Mouse (Mus musculus) common myeloid progenitor, adult 5-6 weeks (primary cell): ENCODE data around the gene Acoxl. TPM values are rescaled to one million over a fixed set of nuclear protein-coding genes. Genes with fewer than 3 reads are reported as not detected.
A peak's percentile ranks its signal among the peaks of the same experiment; 100 is the strongest.

Source experiments
- ATAC-seq: replicated peaks from 2 replicates; pipeline ENCODE4 v1.8.0; 2016; ENCODE audit warnings: low read depth, mild to moderate bottlenecking, moderate TSS enrichment, inconsistent platforms; ENCODE audit not compliant: poor library complexity, severe bottlenecking
- total RNA-seq: library from RNA; stranded (forward); fragments of 200-1000, 187-1606 nt; gene quantifications from 2 replicates; pipeline ENCODE4 v1.2.3, GENCODE M21; 2017

The Acoxl gene
- total RNA-seq, 1 experiment from 2014 or later: not detected

DNA sequence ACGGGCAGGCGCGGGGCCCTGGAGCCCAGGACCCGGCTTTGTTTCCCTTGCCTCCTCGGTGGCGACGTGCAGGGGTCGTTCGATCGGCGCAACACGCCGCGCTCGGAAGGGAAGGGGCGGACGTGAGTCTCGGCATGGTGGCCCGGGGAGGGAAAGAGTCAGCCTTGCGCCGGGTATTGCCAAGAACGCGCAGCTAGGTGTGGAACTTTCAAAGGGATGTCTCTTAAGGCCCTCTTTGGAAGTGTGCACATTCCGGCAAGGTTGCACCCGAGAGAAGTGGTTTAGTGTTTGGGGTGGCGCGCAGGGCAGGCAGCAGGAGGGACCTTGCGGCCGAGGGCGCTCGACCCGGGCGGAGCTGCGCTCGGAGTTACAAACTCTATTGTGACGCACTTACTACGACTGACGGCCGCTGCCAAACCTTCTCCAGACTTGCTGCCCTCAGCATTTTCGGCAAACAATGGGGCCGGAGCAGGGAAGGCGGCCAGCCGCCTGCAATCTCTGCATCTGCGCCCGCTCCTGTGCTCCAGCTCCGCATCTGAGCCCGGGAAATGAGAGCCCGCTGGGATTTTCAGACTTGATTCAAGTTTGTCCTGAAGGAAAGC, 289.1 kb downstream of the Acoxl start:
- peak; percentile 20; the same call in 1 of the 2 replicates for ATAC-seq

GRCm38 (mm10) chr2:128128532-128128931, 289.9 kb downstream of the Acoxl start:
- ATAC-seq: no peak

GRCm38 (mm10) chr2:128131503-128131902, 292.8 kb downstream of the Acoxl start:
- ATAC-seq: no peak

GRCm38 (mm10) chr2:128132635-128133034, 294.0 kb downstream of the Acoxl start:
- no peak for ATAC-seq

DNA sequence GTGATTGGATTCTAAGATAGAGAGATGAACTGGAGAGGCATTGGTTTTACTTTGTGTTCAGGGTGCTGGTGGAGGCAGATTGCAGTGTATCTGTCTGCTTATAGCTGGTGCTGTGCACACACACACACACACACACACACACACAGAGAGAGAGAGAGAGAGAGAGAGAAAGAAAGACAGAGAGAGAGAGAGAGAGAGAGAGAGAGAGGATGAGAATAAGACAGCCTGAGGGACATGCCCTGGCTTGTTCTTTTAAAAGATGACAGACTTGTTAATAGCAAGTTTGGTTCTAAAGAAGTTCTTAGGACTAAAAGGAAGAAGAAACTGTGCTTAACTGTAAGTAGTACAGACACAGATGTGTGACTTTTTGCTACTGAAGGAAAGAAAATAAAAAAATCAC, 295.2 kb downstream of the Acoxl start:
- no peak for ATAC-seq

DNA sequence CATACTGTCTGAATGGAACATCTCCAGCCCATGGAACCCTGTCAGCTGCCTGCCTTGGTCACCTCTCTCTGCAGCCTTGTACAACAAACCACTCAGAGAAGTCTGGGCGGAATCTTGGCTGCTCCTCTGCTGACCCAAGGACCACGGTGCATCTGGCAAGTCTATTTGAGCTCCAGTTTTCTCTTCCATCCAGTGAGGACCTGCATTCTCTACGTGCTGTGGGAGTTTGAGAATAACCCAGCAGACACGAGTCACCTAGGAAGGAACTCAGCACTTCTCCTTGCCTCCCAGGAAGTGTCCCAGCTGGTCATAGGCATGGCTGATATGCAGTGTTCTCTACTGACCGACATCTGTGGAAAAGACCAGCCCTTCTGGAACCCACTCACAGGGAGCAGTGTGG, 295.8 kb downstream of the Acoxl start:
- no peak for ATAC-seq

DNA sequence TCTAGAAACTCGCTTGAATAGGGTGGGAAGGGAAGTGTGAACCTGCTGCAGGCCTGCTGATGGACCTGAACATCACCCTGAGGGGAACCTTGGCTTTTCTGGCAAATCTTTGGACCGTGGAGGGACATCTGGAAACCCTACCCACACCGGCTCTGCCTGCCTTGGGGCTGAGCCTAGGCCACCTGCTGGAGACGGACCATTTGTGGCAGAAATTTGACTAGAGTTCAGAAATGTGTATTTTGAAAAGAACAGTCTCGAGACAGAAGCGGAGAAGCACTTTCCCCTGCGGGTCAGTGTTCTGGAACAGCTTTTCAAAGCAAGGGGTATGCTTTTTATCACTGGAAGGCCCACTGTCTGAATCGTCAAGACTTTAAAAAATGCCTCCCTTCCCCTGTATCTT, 296.3 kb downstream of the Acoxl start:
- ATAC-seq: no peak

GRCm38 (mm10) chr2:128136769-128137433, 298.2 kb downstream of the Acoxl start:
- peak; percentile 40 for ATAC-seq

DNA sequence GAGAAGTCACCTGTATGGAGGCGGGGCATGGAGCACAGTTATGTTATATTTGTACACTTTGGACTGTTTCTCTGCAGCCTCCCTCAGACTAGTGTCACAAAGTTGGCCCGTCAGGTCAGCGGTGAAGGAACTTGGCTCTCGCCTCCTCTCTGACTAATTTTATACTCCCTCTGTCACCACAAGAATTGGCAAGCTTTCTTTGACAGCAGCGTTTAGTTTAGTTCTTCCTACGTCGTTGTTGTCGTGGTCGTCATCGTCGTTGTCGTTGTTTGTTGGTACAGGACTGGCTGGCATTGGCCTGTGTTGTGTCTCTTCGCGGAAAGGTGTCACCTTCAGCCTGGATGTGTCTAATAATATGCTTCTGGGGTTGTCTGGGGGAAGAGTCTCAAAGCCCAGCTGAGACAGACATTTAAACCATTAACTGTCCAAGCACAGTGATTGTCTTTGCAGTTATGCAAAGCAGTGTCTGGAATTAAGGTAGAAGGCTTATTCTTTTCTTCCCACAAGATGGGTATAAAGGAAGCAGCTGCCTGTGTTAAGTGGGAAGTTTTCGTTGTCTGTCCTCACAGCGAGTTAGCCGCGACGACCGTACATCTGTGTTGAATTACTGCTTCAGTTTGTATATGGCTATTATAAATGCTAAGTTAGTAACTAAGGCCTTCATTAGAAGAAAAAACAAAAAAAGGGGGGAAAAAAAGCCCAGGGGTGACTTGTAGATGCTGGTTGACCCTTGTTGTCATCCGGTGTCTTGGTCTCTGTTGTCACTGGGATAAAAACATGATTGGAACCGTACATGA, 299.0 kb downstream of the Acoxl start:
- no peak for ATAC-seq

- ATAC-seq: no peak
Observed at GRCm38 (mm10) chr2:128138924-128139323, 300.2 kb downstream of the Acoxl start.

GRCm38 (mm10) chr2:128139781-128140180, 301.1 kb downstream of the Acoxl start:
- no peak for ATAC-seq

DNA sequence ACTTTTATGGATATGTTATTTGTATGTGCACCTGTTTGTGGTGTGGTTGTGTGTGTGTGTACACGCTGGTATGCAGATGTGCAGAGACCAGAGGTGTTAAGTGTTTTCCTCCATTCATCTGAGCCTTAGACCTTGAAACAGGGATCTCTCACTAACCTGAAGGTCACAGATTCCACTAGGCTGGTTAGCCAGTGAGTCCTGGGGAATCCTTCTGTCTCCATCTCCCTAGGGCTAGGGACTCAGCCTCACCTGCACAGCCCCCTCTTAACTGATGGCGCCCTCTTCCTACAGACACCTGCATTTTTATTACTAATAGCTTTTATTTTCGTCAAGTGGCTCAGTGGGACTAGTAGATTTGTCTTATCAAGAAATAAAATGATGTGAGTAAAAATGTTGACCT, 301.5 kb downstream of the Acoxl start:
- no peak for ATAC-seq

DNA sequence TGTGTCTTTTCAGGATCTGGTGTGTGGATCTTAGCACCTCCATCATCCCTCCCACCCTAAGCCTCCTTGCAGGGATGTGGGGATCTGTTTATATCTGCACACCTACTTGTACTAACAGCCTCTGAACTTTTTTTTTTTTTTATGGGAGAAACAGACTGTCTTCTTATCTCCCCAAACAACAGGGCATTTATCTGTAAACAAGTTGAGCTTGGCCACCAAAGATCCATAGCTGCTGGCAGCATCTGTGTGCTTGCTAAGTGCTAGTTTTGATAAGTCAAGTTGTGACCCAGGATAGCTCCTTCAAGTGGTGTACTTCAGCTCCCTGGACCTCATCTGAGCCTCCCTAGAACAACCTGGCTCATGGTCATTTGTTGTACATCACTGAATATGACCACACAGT, 305.3 kb downstream of the Acoxl start:
- ATAC-seq: peak; percentile 48; the same call in 1 of the 2 replicates

GRCm38 (mm10) chr2:128145433-128145832, 306.8 kb downstream of the Acoxl start:
- no peak for ATAC-seq

DNA sequence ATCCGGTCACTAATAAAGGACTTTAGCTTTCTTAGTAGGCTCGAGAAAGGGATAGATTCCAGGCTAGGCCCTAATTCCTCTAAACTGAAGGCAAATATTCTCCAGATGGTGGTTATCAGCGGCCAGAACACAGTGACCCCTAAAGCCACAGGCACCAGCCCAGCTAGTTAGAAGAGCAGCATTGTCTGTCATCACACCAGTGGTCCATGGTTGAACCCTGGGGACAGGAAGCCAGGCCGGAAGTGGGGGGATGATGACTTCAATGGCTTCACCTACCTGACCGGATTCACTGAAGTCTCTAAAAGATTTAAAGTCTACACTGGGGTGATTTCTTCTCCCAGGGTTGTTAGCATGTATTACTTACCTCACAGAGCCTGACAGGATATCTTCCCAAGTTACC, 310.9 kb downstream of the Acoxl start:
- ATAC-seq: no peak

GRCm38 (mm10) chr2:128152211-128152610, 313.5 kb downstream of the Acoxl start:
- ATAC-seq: no peak

- peak; percentile 17; the same call in 1 of the 2 replicates for ATAC-seq
Observed at GRCm38 (mm10) chr2:128152845-128153550, 314.3 kb downstream of the Acoxl start.

- ATAC-seq: peak; percentile 6; the same call in 1 of the 2 replicates
Observed at GRCm38 (mm10) chr2:128153551-128153910, 314.9 kb downstream of the Acoxl start.

- no peak for ATAC-seq
Observed at GRCm38 (mm10) chr2:128155412-128156066, 316.9 kb downstream of the Acoxl start.

DNA sequence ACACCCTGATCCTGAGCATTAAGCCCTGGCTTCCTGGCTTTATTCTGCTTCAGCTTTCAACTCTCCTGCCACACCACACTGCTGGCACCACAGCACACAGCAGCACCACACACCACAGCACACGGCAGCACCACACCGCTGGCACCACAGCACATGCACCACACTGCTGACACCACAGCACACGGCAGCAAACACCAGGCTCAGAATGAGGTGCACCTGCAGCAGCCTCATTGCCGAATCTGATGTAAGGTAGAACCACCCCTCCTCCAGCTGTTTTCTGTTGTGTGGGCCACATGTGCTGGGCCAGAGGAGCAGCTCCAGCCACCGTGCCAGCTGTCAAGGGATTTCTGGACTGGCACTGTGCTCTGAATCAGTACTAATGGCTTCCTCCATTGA, 317.4 kb downstream of the Acoxl start:
- ATAC-seq: no peak
